Mouse (Mus musculus): ENCODE measurements around the gene Vmn2r108. TPM values are rescaled to one million over a fixed set of nuclear protein-coding genes. Genes with fewer than 3 reads are reported as not detected.
"Not testable (repeated sequence)": the region's sequence is repeated elsewhere in the genome, so short reads cannot be mapped to it uniquely, and the experiment has no call there.

The Vmn2r108 gene
- polyA plus RNA-seq (2014; fragmentation: Nextera tagmentation; extraction: Ambion mirVana), result not detected in 2 replicates

- H3K4me2 ChIP-seq, result no peak within 1 kb of the TSS
- no peak within 1 kb of the TSS for H3K4me3 ChIP-seq (ENCODE audit: low read depth, low read length)
- no peak within 1 kb of the TSS for H3K27ac ChIP-seq (ENCODE audit: low read depth, low read length)
These were observed at the start of gene Vmn2r108 for GRCm38 (mm10) chr17:20481231-20481630. Gene Vmn2r108, minus strand, starts transcription at chr17:20481331.

GRCm38 (mm10) chr17:20508247-20508646 lies 27.1 kb upstream of the Vmn2r108 start:
- H3K27ac ChIP-seq (ENCODE audit: low read depth, low read length); H3K9ac ChIP-seq (ENCODE audit: low read length); H3K4me1 ChIP-seq (ENCODE audit: control insufficient read depth, insufficient read depth, low read length); DNase-seq (ENCODE audit: low spot score, missing footprints); H3K4me2 ChIP-seq; H3K4me3 ChIP-seq (ENCODE audit: low read depth, low read length); H3K9me3 ChIP-seq (ENCODE audit: control insufficient read depth, low read length); H3K27me3 ChIP-seq (ENCODE audit: control insufficient read depth, insufficient read depth, low read length); ATAC-seq (ENCODE audit: low FRiP score); H3K36me3 ChIP-seq (ENCODE audit: control insufficient read depth, insufficient read depth, low read length): not testable (repeated sequence)

More at GRCm38 (mm10) chr17:20481231-20481630, at the start of gene Vmn2r108:
- no peak for DNase-seq (ENCODE audit: low spot score, missing footprints)
- Histone ChIP-seq H3K4me1 (ENCODE audit: control insufficient read depth, insufficient read depth, low read length) (no peaks in the 10 kb centered on the region), H3K27me3 (ENCODE audit: control insufficient read depth, insufficient read depth, low read length) (no peaks in the 10 kb centered on the region), H3K9me3 (ENCODE audit: control insufficient read depth, low read length) (no peaks in the 10 kb centered on the region; the same call in 1 of the 2 replicates), H3K36me3 (ENCODE audit: control insufficient read depth, insufficient read depth, low read length) (no peaks in the 10 kb centered on the region), H3K9ac (ENCODE audit: low read length) (no peak within 1 kb of the TSS)
- ATAC-seq (ENCODE audit: low FRiP score), result no peak

GRCm38 (mm10) chr17:20497858-20498257 lies 16.7 kb upstream of the Vmn2r108 start, which contains the start of gene Vmn1r225:
Gene Vmn1r225, plus strand, starts transcription at chr17:20498158.
- Histone ChIP-seq H3K27me3 (ENCODE audit: control insufficient read depth, insufficient read depth, low read length) (no peaks in the 10 kb centered on the region), H3K36me3 (ENCODE audit: control insufficient read depth, insufficient read depth, low read length) (no peaks in the 10 kb centered on the region), H3K9me3 (ENCODE audit: control insufficient read depth, low read length) (no peaks in the 10 kb centered on the region), H3K4me3 (ENCODE audit: low read depth, low read length) (no peak within 1 kb of the TSS), H3K4me2 (no peak within 1 kb of the TSS), H3K9ac (ENCODE audit: low read length) (no peak within 1 kb of the TSS), H3K4me1 (ENCODE audit: control insufficient read depth, insufficient read depth, low read length) (no peaks in the 10 kb centered on the region), H3K27ac (ENCODE audit: low read depth, low read length) (no peak within 1 kb of the TSS)
- ATAC-seq (ENCODE audit: low FRiP score) (no peak), DNase-seq (ENCODE audit: low spot score, missing footprints) (no peak)

- Histone ChIP-seq H3K36me3 (ENCODE audit: control insufficient read depth, insufficient read depth, low read length) (no peaks in the 10 kb centered on the region), H3K4me1 (ENCODE audit: control insufficient read depth, insufficient read depth, low read length) (no peaks in the 10 kb centered on the region), H3K27ac (ENCODE audit: low read depth, low read length) (no peak overlapping the region), H3K9ac (ENCODE audit: low read length) (no peak overlapping the region), H3K4me3 (ENCODE audit: low read depth, low read length) (no peak overlapping the region), H3K27me3 (ENCODE audit: control insufficient read depth, insufficient read depth, low read length) (no peaks in the 10 kb centered on the region), H3K9me3 (ENCODE audit: control insufficient read depth, low read length) (peaks cover 3% of the 10 kb centered on the region; the same call in 1 of the 2 replicates), H3K4me2 (no peak overlapping the region)
- DNase-seq (ENCODE audit: low spot score, missing footprints) (no peak), ATAC-seq (ENCODE audit: low FRiP score) (no peak)
- WGBS, result 71% methylated on average over 3 of the region's 3 CpGs
These were observed 7.8 kb downstream of the Vmn2r108 start for GRCm38 (mm10) chr17:20473311-20473710.

- ATAC-seq (ENCODE audit: low FRiP score), result no peak
- no peak overlapping the region for H3K4me2 ChIP-seq
These were observed 41.9 kb downstream of the Vmn2r108 start for GRCm38 (mm10) chr17:20439263-20439662.

GRCm38 (mm10) chr17:20413846-20414245 lies 67.3 kb downstream of the Vmn2r108 start, which contains the start of gene Vmn1r224:
Gene Vmn1r224, plus strand, starts transcription at chr17:20414146.
- 32% methylated on average over 1 of the region's 1 CpGs for WGBS
- ATAC-seq (ENCODE audit: low FRiP score) (no peak), DNase-seq (ENCODE audit: low spot score, missing footprints) (no peak)
- no peaks in the 10 kb centered on the region for H3K36me3 ChIP-seq (ENCODE audit: control insufficient read depth, insufficient read depth, low read length)
- no peak within 1 kb of the TSS for H3K9ac ChIP-seq (ENCODE audit: low read length)
- H3K4me3 ChIP-seq (ENCODE audit: low read depth, low read length), result no peak within 1 kb of the TSS
- no peaks in the 10 kb centered on the region for H3K4me1 ChIP-seq (ENCODE audit: control insufficient read depth, insufficient read depth, low read length)
- H3K27ac ChIP-seq (ENCODE audit: low read depth, low read length), result no peak within 1 kb of the TSS
- H3K4me2 ChIP-seq, result no peak within 1 kb of the TSS
- no peaks in the 10 kb centered on the region for H3K27me3 ChIP-seq (ENCODE audit: control insufficient read depth, insufficient read depth, low read length)
- H3K9me3 ChIP-seq (ENCODE audit: control insufficient read depth, low read length), result peaks cover 8% of the 10 kb centered on the region; the same call in 1 of the 2 replicates

More at GRCm38 (mm10) chr17:20439263-20439662, 41.9 kb downstream of the Vmn2r108 start:
- Histone ChIP-seq H3K9me3 (ENCODE audit: control insufficient read depth, low read length) (no peaks in the 10 kb centered on the region; the same call in 1 of the 2 replicates), H3K4me3 (ENCODE audit: low read depth, low read length) (no peak overlapping the region), H3K27ac (ENCODE audit: low read depth, low read length) (no peak overlapping the region), H3K36me3 (ENCODE audit: control insufficient read depth, insufficient read depth, low read length) (no peaks in the 10 kb centered on the region), H3K9ac (ENCODE audit: low read length) (no peak overlapping the region), H3K27me3 (ENCODE audit: control insufficient read depth, insufficient read depth, low read length) (no peaks in the 10 kb centered on the region), H3K4me1 (ENCODE audit: control insufficient read depth, insufficient read depth, low read length) (no peaks in the 10 kb centered on the region)
- no peak for DNase-seq (ENCODE audit: low spot score, missing footprints)

Other genes starting within 250 kb of the Vmn2r108 start
- gene Vmn2r105, start 246.3 kb downstream of the Vmn2r108 start, polyA plus RNA-seq (2014; fragmentation: Nextera tagmentation; extraction: Ambion mirVana), result not detected in 2 replicates
- not detected in 2 replicates for gene Vmn2r106, start 195.8 kb downstream of the Vmn2r108 start, polyA plus RNA-seq (2014; fragmentation: Nextera tagmentation; extraction: Ambion mirVana)
- not detected in 2 replicates for gene Vmn2r107, start 136.1 kb downstream of the Vmn2r108 start, polyA plus RNA-seq (2014; fragmentation: Nextera tagmentation; extraction: Ambion mirVana)
- not detected in 2 replicates for gene Vmn1r224, start 67.2 kb downstream of the Vmn2r108 start, polyA plus RNA-seq (2014; fragmentation: Nextera tagmentation; extraction: Ambion mirVana)
- not detected in 2 replicates for gene Vmn1r225, start 16.8 kb upstream of the Vmn2r108 start, polyA plus RNA-seq (2014; fragmentation: Nextera tagmentation; extraction: Ambion mirVana)
- not detected in 2 replicates for gene Vmn2r109, start 83.4 kb upstream of the Vmn2r108 start, polyA plus RNA-seq (2014; fragmentation: Nextera tagmentation; extraction: Ambion mirVana)
- 0.04 and 0.07 TPM in 2 replicates for gene Vmn2r110, start 115.1 kb upstream of the Vmn2r108 start, polyA plus RNA-seq (2014; fragmentation: Nextera tagmentation; extraction: Ambion mirVana)
- gene Fpr-rs3, start 143.5 kb upstream of the Vmn2r108 start, polyA plus RNA-seq (2014; fragmentation: Nextera tagmentation; extraction: Ambion mirVana), result not detected in 2 replicates
- not detected in 2 replicates for gene Vmn1r226, start 201.5 kb upstream of the Vmn2r108 start, polyA plus RNA-seq (2014; fragmentation: Nextera tagmentation; extraction: Ambion mirVana)
- gene Vmn1r227, start 248.5 kb upstream of the Vmn2r108 start, polyA plus RNA-seq (2014; fragmentation: Nextera tagmentation; extraction: Ambion mirVana), result not detected in 2 replicates

Measured in midbrain, embryonic 11.5 days (tissue).